In the genomic region with DNA sequence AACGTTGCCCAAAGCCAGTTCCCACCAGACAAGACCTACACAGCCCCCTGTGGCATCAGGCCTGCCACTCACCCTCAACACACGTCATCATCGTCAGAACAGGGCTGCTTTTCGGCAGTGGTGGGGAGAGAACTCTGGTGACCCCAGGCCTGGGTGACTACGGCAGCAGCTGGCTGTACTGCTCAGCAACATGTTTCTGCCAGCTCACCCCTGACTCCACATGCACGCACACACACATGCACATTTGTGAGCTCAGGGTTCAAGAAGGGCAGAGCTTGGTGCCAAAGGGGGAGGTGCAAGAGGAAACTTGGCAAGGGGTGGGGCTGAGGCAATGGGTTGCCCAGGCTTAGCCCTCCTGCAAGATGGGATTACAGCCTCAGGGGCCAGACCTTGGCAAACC, we compare ENCODE assay signal across 11 mouse cellular contexts. TPM values are rescaled to one million over a fixed set of nuclear protein-coding genes. Genes with fewer than 3 reads are reported as not detected.
DNase-seq lines count a peak whose midpoint lies in the region; ATAC-seq and TF ChIP-seq lines count a peak whose summit lies in the region.
"Had no signal": no experiment of that assay in that cellular context is flagged by ENCODE, and none has a peak within 500 bp of the region (broad histone marks: within the 10 kb centered on the region; RNA-seq: fewer than 3 reads in every experiment).

No protein-coding gene starts in this region.

- H3K4me3 ChIP-seq in hindbrain, postnatal 0 days (ENCODE audit: low read length), result no peak overlapping the region
- no peak overlapping the region for H3K4me3 ChIP-seq in hindbrain, embryonic 16.5 days (ENCODE audit: low read length)
- H3K4me3 ChIP-seq in kidney, postnatal 0 days (replicated peaks; ENCODE audit: low read depth, low read length), result no peak overlapping the region
- H3K4me3 ChIP-seq: hindbrain, embryonic 10.5 days had no signal

- 38% methylated on average over 6 of the region's 6 CpGs for WGBS in hindbrain, postnatal 0 days
- WGBS in hindbrain, embryonic 16.5 days, result 43% methylated on average over 6 of the region's 6 CpGs
- 38% methylated on average over 6 of the region's 6 CpGs for WGBS in kidney, postnatal 0 days

- H3K9ac ChIP-seq in hindbrain, postnatal 0 days (replicated peaks; ENCODE audit: low read length), result no peak overlapping the region
- H3K9ac ChIP-seq in hindbrain, embryonic 16.5 days (ENCODE audit: low read depth, low read length), result no peak overlapping the region
- no peak overlapping the region for H3K9ac ChIP-seq in kidney, postnatal 0 days (ENCODE audit: low read depth, low read length)
- H3K9ac ChIP-seq: forebrain, postnatal 0 days had no signal

- intact Hi-C loops in gastrocnemius, postnatal 14 days (cut with DNase I; ENCODE audit: low total_unique reads), result no loop called here

- H3K4me1 ChIP-seq in hindbrain, postnatal 0 days (ENCODE audit: insufficient read depth, low read length), result no peaks in the 10 kb centered on the region
- no peaks in the 10 kb centered on the region; the same call in 1 of the 2 replicates for H3K4me1 ChIP-seq in hindbrain, embryonic 16.5 days (ENCODE audit: control insufficient read depth, insufficient read depth, low read depth, low read length)
- H3K4me1 ChIP-seq in kidney, postnatal 0 days (replicated peaks; ENCODE audit: insufficient read depth, low read length), result 0 out of 2 replicates have a peak, but pooled peaks cover 6% of the 10 kb centered on the region

- no peak for TF ChIP-seq CTCF in hindbrain, postnatal 0 days (IDR thresholded peaks at IDR 0.05; ENCODE audit: low read depth)
- no peak for TF ChIP-seq CTCF in kidney, postnatal 0 days (IDR thresholded peaks at IDR 0.05; ENCODE audit: low read depth)

- H3K36me3 ChIP-seq in hindbrain, postnatal 0 days (ENCODE audit: insufficient read depth, low read length), result no peaks in the 10 kb centered on the region
- no peaks in the 10 kb centered on the region for H3K36me3 ChIP-seq in hindbrain, embryonic 16.5 days (ENCODE audit: control insufficient read depth, insufficient read depth, low read length)
- H3K36me3 ChIP-seq in kidney, postnatal 0 days (ENCODE audit: insufficient read depth, low read length), result no peaks in the 10 kb centered on the region
- H3K36me3 ChIP-seq: hindbrain, embryonic 10.5 days had no signal

- peak; percentile 56; the same call in 1 of the 2 replicates for ATAC-seq in hindbrain, postnatal 0 days
- no peak for ATAC-seq in hindbrain, embryonic 16.5 days
- ATAC-seq in kidney, postnatal 0 days (replicated peaks; ENCODE audit: low FRiP score, low read depth), result peak; percentile 34
- ATAC-seq: forebrain, postnatal 0 days; midbrain, embryonic 16.5 days had no signal

- no peaks in the 10 kb centered on the region for H3K27me3 ChIP-seq in hindbrain, postnatal 0 days (ENCODE audit: insufficient read depth, low read length)
- no peaks in the 10 kb centered on the region; the same call in 1 of the 2 replicates for H3K27me3 ChIP-seq in hindbrain, embryonic 16.5 days (replicated peaks; ENCODE audit: control insufficient read depth, insufficient read depth, low read length)
- H3K27me3 ChIP-seq in kidney, postnatal 0 days (ENCODE audit: insufficient read depth, low read length), result no peaks in the 10 kb centered on the region

- H3K4me2 ChIP-seq in hindbrain, postnatal 0 days (ENCODE audit: low read depth, low read length), result no peak overlapping the region
- no peak overlapping the region for H3K4me2 ChIP-seq in hindbrain, embryonic 16.5 days (ENCODE audit: low read length)
- H3K4me2 ChIP-seq in kidney, postnatal 0 days (ENCODE audit: low read length), result no peak overlapping the region

- DNase-seq in hindbrain, postnatal 0 days (ENCODE audit: low spot score), result peak; percentile 26
- DNase-seq in thymus, postnatal 0 days (ENCODE audit: low spot score), result peak; percentile 38
- DNase-seq in thymus, adult 18-20 months, result no peak
- no peak for DNase-seq in kidney, postnatal 0 days (ENCODE audit: low spot score)
- DNase-seq in gastrocnemius, postnatal 25 days, result no peak
- DNase-seq in gastrocnemius, postnatal 14 days, result no peak
- no peak for DNase-seq in right cerebral cortex, postnatal 10 days (ENCODE audit: low spot score in 2 of 2)
- DNase-seq: forebrain, postnatal 0 days had no signal

- H3K9me3 ChIP-seq in hindbrain, postnatal 0 days (ENCODE audit: low read length), result no peaks in the 10 kb centered on the region
- no peaks in the 10 kb centered on the region for H3K9me3 ChIP-seq in hindbrain, embryonic 16.5 days (ENCODE audit: control insufficient read depth, low read length)
- H3K9me3 ChIP-seq in kidney, postnatal 0 days (replicated peaks; ENCODE audit: low read length), result no peaks in the 10 kb centered on the region
- H3K9me3 ChIP-seq: hindbrain, embryonic 10.5 days had no signal

- H3K27ac ChIP-seq in hindbrain, postnatal 0 days, result no peak overlapping the region
- H3K27ac ChIP-seq in hindbrain, embryonic 16.5 days (ENCODE audit: low read depth, low read length), result no peak overlapping the region
- H3K27ac ChIP-seq in kidney, postnatal 0 days, result peak overlapping the region; percentile 36; the same call in 1 of the 2 replicates
- H3K27ac ChIP-seq: hindbrain, embryonic 10.5 days had no signal

RNA-seq across cellular contexts. Expression of a gene that starts 32.4 kb away (rescaled TPM):
- total RNA-seq in hindbrain, postnatal 0 days (2014; rRNA removed), result 3.6 and 13.3 TPM in 2 replicates
- 8.4 and 9.0 TPM in 2 replicates for polyA plus RNA-seq in hindbrain, postnatal 0 days (2015; fragmentation: Nextera tagmentation; extraction: Ambion mirVana)
- 6.3 and 6.9 TPM in 2 replicates for polyA plus RNA-seq in hindbrain, embryonic 16.5 days (2015; fragmentation: Nextera tagmentation; extraction: Ambion mirVana)
- 3.2 and 3.4 TPM in 2 replicates for polyA plus RNA-seq in thymus, postnatal 0 days (2015; fragmentation: Nextera tagmentation; extraction: Ambion mirVana)
- 44.2 and 47.9 TPM in 2 replicates for polyA plus RNA-seq in kidney, postnatal 0 days (2015; fragmentation: Nextera tagmentation; extraction: Ambion mirVana)
- total RNA-seq in gastrocnemius, postnatal 25 days (2021), result 1 to 10 TPM; 4.1 to 6.9 TPM
- 1 to 10 TPM; 6.3 to 9.7 TPM for total RNA-seq in gastrocnemius, postnatal 14 days (2021)

RNA-seq across cellular contexts. Expression of a gene that starts 55.5 kb away (rescaled TPM):
- total RNA-seq in hindbrain, postnatal 0 days (2014; rRNA removed), result 22.9 and 25.4 TPM in 2 replicates
- 18.7 and 20.4 TPM in 2 replicates for polyA plus RNA-seq in hindbrain, postnatal 0 days (2015; fragmentation: Nextera tagmentation; extraction: Ambion mirVana)
- 18.0 and 20.4 TPM in 2 replicates for polyA plus RNA-seq in hindbrain, embryonic 16.5 days (2015; fragmentation: Nextera tagmentation; extraction: Ambion mirVana)
- polyA plus RNA-seq in thymus, postnatal 0 days (2015; fragmentation: Nextera tagmentation; extraction: Ambion mirVana), result 24.2 and 26.1 TPM in 2 replicates
- 34.8 and 35.3 TPM in 2 replicates for polyA plus RNA-seq in kidney, postnatal 0 days (2015; fragmentation: Nextera tagmentation; extraction: Ambion mirVana)
- total RNA-seq in gastrocnemius, postnatal 25 days (2021), result 10 to 100 TPM; 19.0 to 19.3 TPM
- total RNA-seq in gastrocnemius, postnatal 14 days (2021), result 10 to 100 TPM; 17.7 to 18.7 TPM

Comparison
In these comparisons a context has a peak if more than half of its experiments do, and no peak if none do; other contexts are left out.
1. DNase-seq: peak in hindbrain, postnatal 0 days (single experiment) and thymus, postnatal 0 days (single experiment); none in thymus, adult 18-20 months (0 of 2), kidney, postnatal 0 days (single experiment), gastrocnemius, postnatal 25 days (single experiment), gastrocnemius, postnatal 14 days (single experiment) and right cerebral cortex, postnatal 10 days (0 of 2).